Mouse (Mus musculus) T-helper 2 cell (primary cell): ENCODE data around the gene Nexn.
"Not testable (repeated sequence)": the region's sequence is repeated elsewhere in the genome, so short reads cannot be mapped to it uniquely, and the experiment has no call there.

Experiments used
- in situ Hi-C: fragments of 300-600 bp; cut with MboI, MseI; formaldehyde crosslinking; loops from one replicate; pipeline ENCODE4 v1.15.1; 2025; ENCODE audit warnings: high pct_unique_total_duplicates

The Nexn gene

DNA sequence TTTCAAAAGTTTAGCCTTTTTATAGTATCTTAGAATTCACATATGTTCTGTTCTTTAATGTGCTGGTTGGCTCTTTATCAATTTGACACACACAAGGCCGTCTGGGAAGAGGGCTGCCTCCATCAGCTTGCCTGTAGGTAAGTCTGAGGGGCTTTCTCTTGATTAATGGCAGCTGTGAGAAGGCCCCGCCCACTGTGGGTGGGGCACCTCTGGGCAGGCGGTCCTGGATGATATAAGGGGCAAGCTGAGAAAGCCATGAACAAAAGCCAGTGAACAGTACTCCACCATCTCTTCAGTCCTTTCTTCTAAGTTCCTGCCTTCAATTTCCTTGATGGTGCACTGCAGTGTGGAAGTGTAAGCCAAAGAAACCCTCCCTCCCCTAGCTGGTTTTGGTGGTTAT lies 16.0 kb upstream of the Nexn start:
- in situ Hi-C loops: no loop called here

GRCm38 (mm10) chr3:152278431-152278830 lies 12.3 kb upstream of the Nexn start:
- in situ Hi-C loops: no loop called here

DNA sequence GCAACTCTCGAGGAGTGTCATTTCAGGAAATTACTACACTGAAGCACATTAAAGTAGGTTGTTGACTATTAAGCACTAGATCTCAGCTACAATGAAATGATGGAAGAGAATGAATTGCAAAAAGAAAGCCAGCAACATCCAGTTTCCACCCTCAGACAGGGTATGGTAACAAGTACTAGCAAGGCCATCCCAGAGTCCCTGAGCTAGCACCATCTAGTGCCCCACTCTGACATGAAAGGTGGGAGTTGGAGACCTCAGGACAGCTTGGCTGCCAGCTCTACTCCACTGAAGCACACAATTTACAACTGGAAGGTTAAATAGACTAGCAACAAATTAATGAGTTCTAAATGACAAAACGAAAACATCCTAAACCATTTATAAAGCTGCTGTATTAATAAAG lies 11.8 kb upstream of the Nexn start:
- in situ Hi-C loops: no loop called here

- in situ Hi-C loops: no loop called here
Observed at GRCm38 (mm10) chr3:152276935-152277334, 10.8 kb upstream of the Nexn start.

- in situ Hi-C loops: no loop called here
Observed at GRCm38 (mm10) chr3:152275008-152275407, 8.9 kb upstream of the Nexn start.

- in situ Hi-C loops: no loop called here
Observed at GRCm38 (mm10) chr3:152272974-152273685, 7.0 kb upstream of the Nexn start.

DNA sequence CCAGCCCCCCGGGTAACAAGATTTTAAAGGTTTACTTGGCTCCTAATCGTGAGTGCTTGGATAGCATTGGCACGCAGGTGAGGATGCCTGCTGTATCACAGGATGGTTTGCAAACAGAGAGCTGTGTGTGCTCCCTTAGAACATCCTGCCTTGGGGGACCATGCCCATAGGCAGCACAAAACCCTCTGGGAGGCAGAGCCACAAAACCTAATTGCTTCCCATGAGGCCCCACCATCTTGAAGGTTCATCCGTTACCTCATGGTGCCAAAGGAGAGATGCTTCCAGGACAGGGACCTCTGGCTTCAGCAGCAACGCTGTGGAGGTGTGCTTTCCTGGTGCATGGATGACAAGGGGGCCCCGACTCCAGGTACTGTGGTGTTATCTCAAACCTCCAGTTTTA lies 5.7 kb upstream of the Nexn start:
- in situ Hi-C loops: no loop called here

- in situ Hi-C loops: no loop called here
Observed at GRCm38 (mm10) chr3:152271071-152271710, 5.0 kb upstream of the Nexn start.

DNA sequence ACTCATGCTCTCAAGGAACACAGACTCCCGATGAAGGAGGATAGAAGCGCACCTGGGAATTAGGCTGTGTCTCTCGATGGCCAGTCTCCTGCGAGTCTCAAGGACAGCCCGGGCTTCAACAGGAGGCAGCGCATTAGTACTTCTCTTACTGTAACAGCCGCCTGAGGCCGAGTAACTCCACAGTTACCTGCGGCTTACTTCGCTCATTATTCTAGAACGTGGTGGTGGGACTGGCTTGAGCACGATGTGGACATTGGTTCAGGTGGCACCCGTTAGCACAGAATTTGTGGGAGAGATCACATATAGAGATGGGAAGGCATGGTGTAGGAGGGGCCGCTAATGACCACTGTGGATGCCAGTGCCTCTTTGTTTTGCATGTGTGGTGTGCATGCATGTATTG lies 1.9 kb upstream of the Nexn start:
- in situ Hi-C loops: no loop called here

DNA sequence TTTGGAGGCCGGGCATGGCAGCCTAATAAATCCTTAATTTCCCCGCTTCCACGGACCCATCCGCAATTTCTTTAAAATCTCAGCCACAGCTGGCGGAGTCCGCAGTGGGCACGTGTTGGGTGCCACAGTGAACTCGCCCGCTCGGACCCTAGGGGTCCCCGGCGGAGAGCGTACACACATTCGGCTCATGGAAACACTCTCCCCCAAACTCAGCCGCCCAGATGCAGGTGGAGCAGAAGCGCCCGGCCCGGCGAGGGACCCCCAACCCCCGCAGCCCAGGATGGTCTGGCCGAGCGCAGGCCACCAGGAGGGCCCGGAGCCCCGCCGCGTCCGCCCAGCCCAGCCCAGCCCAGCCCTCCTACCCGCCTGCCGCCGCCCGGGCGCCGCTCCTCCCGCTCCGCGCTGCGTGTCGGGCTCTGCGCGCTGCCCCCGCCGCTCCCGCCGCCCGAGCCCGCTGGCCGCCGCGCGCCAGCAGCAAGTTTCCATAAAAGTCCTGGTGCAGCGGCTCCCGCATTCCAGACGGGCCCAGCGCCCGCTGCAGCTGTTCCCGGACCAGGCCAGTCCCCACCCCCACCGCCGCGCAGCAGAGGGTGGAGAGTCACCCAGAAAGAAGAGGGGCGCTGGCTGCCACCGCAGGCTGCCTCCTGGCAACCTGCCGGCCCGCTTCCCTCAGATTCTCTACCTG lies 657 bp downstream of the Nexn start:
- in situ Hi-C loops: no loop called here

GRCm38 (mm10) chr3:152264830-152265229 lies 1.3 kb downstream of the Nexn start:
- in situ Hi-C loops: no loop called here

- in situ Hi-C loops: no loop called here
Observed at GRCm38 (mm10) chr3:152264374-152264773, 1.8 kb downstream of the Nexn start.

DNA sequence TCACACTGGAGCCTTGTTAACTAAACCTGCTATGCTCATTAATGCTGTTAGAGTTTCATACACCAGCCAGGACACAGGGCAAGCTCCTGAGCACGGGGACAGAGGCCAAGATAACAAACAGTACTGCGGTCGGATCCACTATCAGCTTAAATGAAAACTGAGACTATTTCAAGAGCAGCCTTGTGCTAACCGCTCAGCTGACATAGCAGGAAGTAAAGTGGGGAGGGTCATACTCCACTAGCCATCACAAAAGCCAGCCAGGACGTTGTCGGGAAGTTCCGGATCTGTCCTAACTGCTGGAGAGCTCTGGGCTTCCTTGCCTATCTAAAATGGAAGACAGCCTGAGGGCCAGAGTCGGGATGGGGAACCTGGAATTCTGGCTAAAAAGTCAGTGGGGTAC lies 4.2 kb downstream of the Nexn start:
- in situ Hi-C loops: no loop called here

- in situ Hi-C loops: no loop called here
Observed at GRCm38 (mm10) chr3:152261436-152261835, 4.7 kb downstream of the Nexn start.

GRCm38 (mm10) chr3:152260362-152260761 lies 5.8 kb downstream of the Nexn start:
- in situ Hi-C loops: no loop called here

- in situ Hi-C loops: not testable (repeated sequence)
Observed at GRCm38 (mm10) chr3:152259409-152259808, 6.7 kb downstream of the Nexn start.

GRCm38 (mm10) chr3:152257528-152257927 lies 8.6 kb downstream of the Nexn start:
- in situ Hi-C loops: no loop called here

GRCm38 (mm10) chr3:152250487-152250886 lies 15.7 kb downstream of the Nexn start:
- in situ Hi-C loops: no loop called here

DNA sequence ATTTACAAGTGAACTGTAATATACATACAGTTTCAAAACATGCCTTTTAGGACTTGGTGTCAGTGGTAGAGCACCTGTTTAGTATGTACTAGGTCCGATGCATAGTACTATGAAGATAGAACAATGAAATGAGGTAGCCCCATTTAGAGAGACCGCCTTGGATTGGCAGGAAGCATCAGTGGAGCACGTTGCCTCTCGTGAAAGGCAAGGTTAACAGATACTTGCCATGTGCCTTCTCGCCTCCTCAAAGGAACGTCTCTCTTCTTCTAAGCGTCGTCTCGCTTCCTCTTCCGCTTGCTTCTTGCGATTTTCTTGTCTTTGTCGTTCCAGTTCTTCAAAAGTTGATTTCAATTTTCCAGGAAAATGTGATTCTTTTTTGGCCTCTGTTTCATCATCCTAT lies 18.4 kb downstream of the Nexn start:
- in situ Hi-C loops: no loop called here

DNA sequence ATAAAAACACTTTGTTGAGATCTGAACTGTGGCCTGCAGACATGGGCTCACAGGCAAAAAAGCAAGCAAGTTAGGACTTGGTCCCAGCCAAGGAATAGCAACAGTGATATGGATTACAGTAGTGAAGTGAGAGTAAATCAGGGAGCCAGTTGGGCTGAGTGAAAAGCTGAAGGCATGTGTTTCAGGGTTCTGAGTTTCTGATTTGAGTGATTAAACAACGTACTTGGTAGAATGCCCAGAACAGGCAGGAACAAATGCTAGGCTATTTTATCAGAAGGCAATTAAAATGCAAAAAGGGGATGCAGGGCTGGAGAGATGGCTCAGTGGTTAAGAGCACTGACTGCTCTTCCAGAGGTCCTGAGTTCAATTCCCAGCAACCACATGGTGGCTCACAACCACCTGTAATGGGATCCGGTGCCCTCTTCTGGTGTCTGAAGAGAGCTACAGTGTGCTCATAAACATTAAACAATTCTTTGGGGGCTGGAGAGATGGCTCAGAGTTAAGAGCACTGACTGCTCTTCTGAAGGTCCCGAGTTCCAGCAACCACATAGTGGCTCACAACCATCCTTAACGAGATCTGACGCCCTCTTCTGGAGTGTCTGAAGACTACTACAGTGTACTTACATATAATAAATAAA lies 20.8 kb downstream of the Nexn start:
- in situ Hi-C loops: no loop called here

- in situ Hi-C loops: no loop called here
Observed at GRCm38 (mm10) chr3:152243304-152243703, 22.8 kb downstream of the Nexn start.

DNA sequence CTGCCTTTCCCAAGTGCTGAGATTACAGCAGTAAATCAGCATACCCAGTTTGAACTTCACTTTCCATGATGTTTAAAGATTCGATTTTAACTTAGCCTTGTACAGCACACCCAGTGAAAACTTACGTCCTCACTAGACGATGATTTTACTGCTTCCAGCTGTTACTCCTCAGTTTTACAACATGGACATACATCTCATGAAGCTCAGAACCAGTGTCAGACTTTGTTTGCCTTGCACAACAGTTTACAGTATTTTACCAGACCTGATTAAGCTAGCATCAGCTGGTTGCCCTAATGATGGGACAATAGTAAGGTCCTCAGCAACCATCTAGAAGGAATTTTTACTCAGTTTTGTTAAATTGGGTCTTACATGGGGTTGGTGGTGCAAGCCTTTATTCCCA lies 25.1 kb downstream of the Nexn start:
- in situ Hi-C loops: no loop called here

DNA sequence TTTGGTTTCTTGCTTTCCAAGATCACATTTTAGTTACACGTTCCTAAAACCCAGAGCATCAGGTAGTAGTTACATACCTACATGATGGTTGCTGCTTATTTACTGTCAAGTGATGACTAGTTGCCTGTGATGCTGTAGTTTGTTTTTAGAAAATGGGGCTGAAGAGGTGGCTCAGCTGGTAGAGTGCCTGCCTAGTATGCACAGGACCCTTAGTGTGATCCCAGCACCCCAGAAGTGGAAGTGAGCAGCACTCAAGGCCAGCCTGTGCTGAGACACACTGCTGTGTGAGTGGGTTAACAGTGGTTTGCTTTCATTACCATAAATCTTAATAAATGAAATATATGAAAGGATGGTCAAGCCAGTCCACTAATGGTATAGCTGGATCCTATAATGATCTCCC lies 26.6 kb downstream of the Nexn start:
- in situ Hi-C loops: no loop called here
